Mouse (Mus musculus): Measurements from ENCODE around the gene N4bp2l1. TPM values are rescaled to one million over a fixed set of nuclear protein-coding genes. Genes with fewer than 3 reads are reported as not detected.
A peak's percentile ranks its signal among the peaks of the same experiment; 100 is the strongest.

N4bp2l1 gene
- total RNA-seq, 2 experiments from 2014 or later, result 3.5 to 3.9 TPM

- no peak for DNase-seq (ENCODE audit: low spot score in 2 of 2)
These were observed 26.3 kb downstream of the N4bp2l1 start for GRCm38 (mm10) chr5:150570496-150571219.

DNA sequence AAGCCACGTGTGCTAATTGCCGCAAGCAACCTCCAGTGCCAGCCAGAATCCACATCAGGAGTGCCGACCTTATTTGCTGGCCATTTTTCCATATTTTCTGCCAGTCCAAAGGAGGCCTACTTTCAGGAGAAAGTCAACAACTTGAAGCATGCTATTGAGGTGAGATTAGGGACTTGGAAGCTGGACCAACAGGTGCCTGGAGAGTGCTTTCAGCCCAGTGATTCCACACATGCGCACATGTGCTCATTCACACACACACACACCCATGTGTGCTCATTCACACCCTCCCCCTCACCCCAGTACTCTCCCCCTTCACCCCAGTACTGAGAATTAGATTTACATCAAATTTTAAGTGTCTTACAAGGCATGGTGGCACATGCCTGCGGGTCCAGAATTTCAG is 30.0 kb downstream of the N4bp2l1 start:
- DNase-seq (ENCODE audit: low spot score in 2 of 2), result no peak

GRCm38 (mm10) chr5:150566226-150566625 is 30.8 kb downstream of the N4bp2l1 start:
- no peak for DNase-seq (ENCODE audit: low spot score in 2 of 2)

GRCm38 (mm10) chr5:150564426-150564825 is 32.6 kb downstream of the N4bp2l1 start:
- DNase-seq (ENCODE audit: low spot score in 2 of 2), result no peak

- DNase-seq (ENCODE audit: low spot score in 2 of 2), result no peak
These were observed 35.2 kb downstream of the N4bp2l1 start for GRCm38 (mm10) chr5:150561783-150562182.

DNA sequence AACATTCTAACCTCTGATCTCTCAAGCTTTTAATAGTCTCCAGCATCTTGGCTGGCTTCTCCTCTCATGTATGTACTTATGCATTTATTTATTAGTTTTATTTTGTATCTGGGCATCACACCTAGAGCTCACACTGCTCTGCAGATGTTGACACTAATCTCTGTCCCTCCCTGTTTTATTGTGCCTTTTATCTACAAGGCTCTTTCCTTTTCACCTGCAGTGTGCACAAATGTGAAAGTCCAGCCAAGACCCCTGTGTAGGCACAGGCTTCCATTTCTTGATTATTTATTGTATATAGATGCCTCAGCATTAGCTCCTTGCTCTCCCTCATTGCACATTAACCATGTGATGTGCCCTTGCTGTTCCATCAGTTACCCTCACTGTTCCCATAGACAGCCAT is 35.6 kb downstream of the N4bp2l1 start:
- no peak for DNase-seq (ENCODE audit: low spot score in 2 of 2)

GRCm38 (mm10) chr5:150560851-150561250 is 36.1 kb downstream of the N4bp2l1 start:
- DNase-seq (ENCODE audit: low spot score in 2 of 2), result no peak

- no peak for DNase-seq (ENCODE audit: low spot score in 2 of 2)
These were observed 37.4 kb downstream of the N4bp2l1 start for GRCm38 (mm10) chr5:150559519-150560103.

- no peak for DNase-seq (ENCODE audit: low spot score in 2 of 2)
These were observed 45.4 kb downstream of the N4bp2l1 start for GRCm38 (mm10) chr5:150551637-150552036.

DNA sequence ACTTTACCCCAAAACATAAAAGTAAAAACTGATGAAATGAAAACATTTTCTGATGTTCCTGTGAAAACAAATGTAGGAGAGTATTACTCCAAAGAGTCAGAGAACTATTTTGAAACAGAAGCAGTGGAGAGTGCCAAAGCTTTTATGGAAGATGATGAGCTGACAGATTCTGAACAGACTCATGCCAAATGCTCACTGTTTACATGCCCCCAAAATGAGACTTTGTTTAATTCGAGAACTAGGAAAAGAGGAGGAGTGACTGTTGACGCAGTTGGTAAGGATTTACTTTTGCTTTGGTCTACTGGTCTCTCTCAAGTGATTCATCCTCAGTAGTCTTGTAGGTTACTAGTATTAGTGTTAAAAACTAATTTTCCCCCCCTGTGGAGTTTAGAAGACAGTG is 53.8 kb downstream of the N4bp2l1 start:
- no peak for DNase-seq (ENCODE audit: low spot score in 2 of 2)

- no peak for DNase-seq (ENCODE audit: low spot score in 2 of 2)
These were observed 55.7 kb downstream of the N4bp2l1 start for GRCm38 (mm10) chr5:150541302-150541701.

DNA sequence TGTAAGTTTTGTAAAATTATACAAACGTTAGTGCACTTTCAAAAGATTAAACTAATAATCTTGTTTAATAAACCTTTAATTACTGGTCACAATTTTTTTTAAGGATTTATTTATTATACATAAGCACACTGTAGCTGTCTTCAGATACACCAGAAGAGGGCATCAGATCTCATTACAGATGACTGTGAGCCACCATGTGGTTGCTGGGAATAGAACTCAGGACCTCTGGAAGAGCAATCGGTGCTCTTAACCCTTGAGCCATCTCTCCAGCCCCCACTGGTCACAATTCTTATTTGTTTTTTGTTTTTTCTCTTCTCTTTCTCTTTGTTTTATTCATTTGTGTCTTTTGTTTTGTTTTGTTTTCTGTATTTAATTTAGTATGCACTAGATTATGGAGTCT is 71.7 kb downstream of the N4bp2l1 start:
- no peak for DNase-seq (ENCODE audit: low spot score in 2 of 2)

DNA sequence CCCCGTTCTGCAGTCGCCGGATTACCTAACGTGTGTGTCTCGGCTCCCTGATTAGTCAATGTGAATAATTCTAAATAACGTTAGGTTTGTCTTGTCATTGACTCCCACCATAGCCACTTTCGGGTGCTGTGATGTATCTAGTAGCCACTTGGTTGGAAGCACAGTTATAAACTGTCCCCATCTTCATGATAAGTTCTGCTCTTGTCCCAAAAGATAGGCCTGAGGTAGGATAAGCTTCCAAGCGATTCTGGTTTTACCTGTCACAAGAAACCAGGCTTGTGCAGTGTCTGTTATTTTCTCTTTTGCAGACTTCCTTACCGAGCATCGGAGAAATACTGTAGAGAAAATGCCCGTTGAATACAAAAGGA is 74.1 kb downstream of the N4bp2l1 start:
- DNase-seq (ENCODE audit: low spot score in 2 of 2), result no peak

DNA sequence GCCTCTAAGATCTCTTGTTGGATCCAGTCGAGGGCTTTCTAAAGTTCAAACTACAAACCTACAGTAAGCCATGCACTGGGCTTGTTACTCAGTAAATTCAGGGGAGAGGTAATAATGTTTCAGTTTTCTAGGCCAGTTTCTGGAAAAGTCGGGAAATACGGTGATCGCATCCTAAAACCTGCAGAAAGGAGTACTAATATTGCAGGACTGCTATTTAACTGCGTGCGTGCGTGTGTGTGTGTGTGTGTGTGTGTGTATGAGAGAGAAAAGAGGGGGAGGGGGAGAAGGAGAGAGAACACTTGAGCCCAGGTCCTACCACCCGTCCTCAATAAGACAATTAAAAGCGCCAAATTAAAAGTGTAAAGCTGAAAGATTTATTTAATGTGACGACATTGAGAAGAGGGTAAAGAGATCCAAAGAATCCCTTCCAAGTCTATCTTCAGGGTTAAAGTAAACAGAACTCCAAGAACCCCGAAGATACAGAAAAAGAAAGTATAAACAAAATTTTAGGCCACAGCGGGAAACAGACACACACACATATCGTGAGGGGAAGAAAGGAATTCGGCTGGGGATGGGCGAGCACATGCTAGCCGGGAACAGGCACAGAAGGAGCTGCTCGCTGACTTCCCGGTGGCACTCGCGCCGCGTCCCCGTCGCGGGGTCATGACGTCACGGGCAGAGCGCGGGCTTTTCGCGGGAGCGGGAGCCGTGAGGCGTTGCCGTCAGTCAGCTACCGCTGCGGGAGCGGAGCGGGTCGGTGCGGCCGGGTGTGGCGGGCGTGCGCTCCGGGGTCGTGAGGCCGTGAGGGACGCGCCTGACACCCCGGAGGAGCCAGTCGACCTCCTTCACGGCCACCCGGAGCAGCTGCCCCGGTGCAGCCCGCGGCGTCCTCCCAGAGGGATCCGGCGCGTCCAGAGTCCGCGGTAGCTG is 74.8 kb downstream of the N4bp2l1 start, which contains the start of gene Brca2:
Brca2 (plus strand) TSS at position 694 of the 930 bp plus-strand sequence.
- peak; percentile 91 to 93 for DNase-seq (ENCODE audit: low spot score in 2 of 2)

Other genes with a start within 250 kb of the N4bp2l1 start
- gene Zar1l, start 79.0 kb downstream of the N4bp2l1 start, total RNA-seq (2021), result not detected
- gene Brca2, start 74.6 kb downstream of the N4bp2l1 start, total RNA-seq (2021), result 10 to 100 TPM; 13.8 to 14.4 TPM
- gene N4bp2l2, start 69.0 kb upstream of the N4bp2l1 start, total RNA-seq (2021), result 10 to 100 TPM; 53.7 to 54.1 TPM
- 10 to 100 TPM; 39.9 to 44.8 TPM for gene Pds5b, start 76.6 kb upstream of the N4bp2l1 start, total RNA-seq (2021)